Mouse (Mus musculus) erythroblast, embryonic 14.5 days (primary cell): Measurements from ENCODE around the gene Cd248. TPM values are rescaled to one million over a fixed set of nuclear protein-coding genes. Genes with fewer than 3 reads are reported as not detected.

Source experiments
- H3K27me3 ChIP-seq: 2 replicates; pipeline ENCODE4 v1.6.1; 2012; ENCODE audit warnings: inconsistent platforms; ENCODE audit not compliant: control insufficient read depth
- H3K36me3 ChIP-seq: 2 replicates; pipeline ENCODE4 v1.6.1; 2012; ENCODE audit warnings: mild to moderate bottlenecking, inconsistent platforms; ENCODE audit not compliant: control insufficient read depth
- H3K4me1 ChIP-seq: 2 replicates; pipeline ENCODE4 v1.6.1; 2012; ENCODE audit warnings: inconsistent platforms; ENCODE audit not compliant: control insufficient read depth
- H3K4me3 ChIP-seq: replicated peaks from 2 replicates; pipeline ENCODE3; 2012; ENCODE audit warnings: moderate library complexity, mild to moderate bottlenecking, inconsistent platforms
- H3K9me3 ChIP-seq: 2 replicates; pipeline ENCODE4 v1.6.1; 2012; ENCODE audit warnings: low read length, inconsistent platforms, mixed read lengths; ENCODE audit not compliant: control insufficient read depth
- GATA1 ChIP-seq: IDR thresholded peaks from 2 replicates; pipeline ENCODE4 v1.6.1; 2012; ENCODE audit warnings: low read length, inconsistent platforms, mixed read lengths
- TAL1 ChIP-seq: IDR thresholded peaks from 3 replicates; pipeline ENCODE4 v1.6.1; 2012; ENCODE audit warnings: low read length, inconsistent platforms, mixed read lengths
- polyA plus RNA-seq: library from polyadenylated mRNA; stranded (reverse); fragments of >175 nt; gene quantifications from 2 replicates; pipeline ENCODE4 v1.2.3, GENCODE M21; 2012

Gene Cd248
- polyA plus RNA-seq, 1 experiment: 0.11 TPM

- no peak overlapping the region for H3K4me3 ChIP-seq
- peaks cover 35% of the 10 kb centered on the region for H3K27me3 ChIP-seq
- H3K36me3 ChIP-seq: peaks cover 41% of the 10 kb centered on the region
- no peaks in the 10 kb centered on the region for H3K9me3 ChIP-seq
- TF ChIP-seq TAL1: no peak
- no peak; the same call in 1 of the 2 replicates for TF ChIP-seq GATA1
- H3K4me1 ChIP-seq: peaks cover 47% of the 10 kb centered on the region
These were observed 26.4 kb downstream of the Cd248 start for GRCm38 (mm10) chr19:5094243-5094632.

GRCm38 (mm10) chr19:5094746-5095417, 27.0 kb downstream of the Cd248 start:
- Histone ChIP-seq H3K27me3 (peaks cover 35% of the 10 kb centered on the region), H3K36me3 (peaks cover 43% of the 10 kb centered on the region), H3K4me1 (peaks cover 41% of the 10 kb centered on the region), H3K9me3 (no peaks in the 10 kb centered on the region), H3K4me3 (no peak overlapping the region)
- TF ChIP-seq TAL1 (no peak), GATA1 (no peak)

DNA sequence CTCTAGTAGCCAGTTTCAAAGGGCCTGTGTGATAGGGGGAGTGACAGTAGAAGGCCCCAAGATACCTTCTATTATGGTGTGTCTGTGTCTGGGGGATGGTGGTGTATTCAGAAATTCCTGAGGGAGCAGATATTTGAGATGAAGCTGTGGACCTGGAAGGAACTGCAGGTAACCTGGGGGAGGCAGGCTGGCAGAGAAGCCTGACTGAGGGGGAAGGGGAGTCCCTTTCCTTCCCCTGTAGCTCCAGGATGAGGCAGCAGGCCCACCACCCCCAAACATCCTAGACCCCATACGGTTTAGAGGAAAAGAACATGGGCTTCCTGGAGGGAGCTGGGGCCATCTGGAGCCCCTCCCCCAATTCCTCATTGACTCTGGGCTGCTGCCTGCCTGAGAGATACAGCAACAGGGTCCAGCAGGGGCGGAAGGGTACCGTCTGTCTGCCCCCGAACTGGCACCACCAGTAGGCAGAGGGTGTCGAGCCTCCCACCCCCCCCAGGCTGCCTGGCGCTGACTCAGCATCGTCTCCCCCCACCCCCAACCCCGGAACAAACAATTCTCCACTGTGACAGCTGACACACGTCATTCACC, 28.1 kb downstream of the Cd248 start:
- Histone ChIP-seq H3K27me3 (peaks cover 35% of the 10 kb centered on the region), H3K9me3 (no peaks in the 10 kb centered on the region), H3K4me3 (no peak overlapping the region), H3K36me3 (peaks cover 46% of the 10 kb centered on the region), H3K4me1 (peaks cover 41% of the 10 kb centered on the region)
- TF ChIP-seq GATA1: no peak
- no peak for TF ChIP-seq TAL1

GRCm38 (mm10) chr19:5097521-5098362, 29.9 kb downstream of the Cd248 start:
- Histone ChIP-seq H3K4me1 (peaks cover 41% of the 10 kb centered on the region), H3K36me3 (peaks cover 46% of the 10 kb centered on the region), H3K4me3 (peak overlapping the region; percentile 47), H3K27me3 (peaks cover 35% of the 10 kb centered on the region), H3K9me3 (no peaks in the 10 kb centered on the region)
- TF ChIP-seq TAL1: no peak
- TF ChIP-seq GATA1: no peak

GRCm38 (mm10) chr19:5098363-5099143, 30.7 kb downstream of the Cd248 start, which contains the start of gene Cnih2:
TSS of gene Cnih2 (minus strand) at chr19:5098521.
- peaks cover 35% of the 10 kb centered on the region for H3K27me3 ChIP-seq
- TF ChIP-seq TAL1 (no peak), GATA1 (no peak)
- peaks cover 47% of the 10 kb centered on the region for H3K36me3 ChIP-seq
- no peaks in the 10 kb centered on the region for H3K9me3 ChIP-seq
- H3K4me3 ChIP-seq: peak within 1 kb of the TSS; percentile 47
- peaks cover 40% of the 10 kb centered on the region for H3K4me1 ChIP-seq

DNA sequence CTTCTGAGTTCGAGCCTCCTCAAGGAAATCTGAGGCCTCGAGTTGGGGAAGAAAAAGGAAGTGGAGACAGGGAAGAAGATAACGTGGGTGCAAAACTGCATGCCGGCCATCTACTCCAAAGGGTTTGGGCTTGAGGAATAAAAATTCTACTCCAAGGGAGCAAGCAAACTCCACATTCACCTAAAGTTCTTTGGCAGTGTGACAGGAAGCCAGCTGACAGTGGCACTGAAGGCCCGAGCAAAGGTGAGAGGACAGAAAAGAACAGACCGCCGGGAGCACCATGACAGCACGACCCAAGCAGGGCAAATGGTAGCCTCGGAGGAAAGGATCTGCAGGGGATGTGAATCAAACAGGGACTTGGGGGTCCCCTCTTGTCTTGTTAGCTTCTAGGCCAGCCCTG, 38.2 kb downstream of the Cd248 start:
- no peaks in the 10 kb centered on the region for H3K9me3 ChIP-seq
- H3K27me3 ChIP-seq: no peaks in the 10 kb centered on the region
- H3K4me3 ChIP-seq: peak overlapping the region; percentile 65
- H3K4me1 ChIP-seq: peaks cover 52% of the 10 kb centered on the region
- TF ChIP-seq TAL1 (no peak), GATA1 (no peak)
- peaks cover 52% of the 10 kb centered on the region for H3K36me3 ChIP-seq

- no peaks in the 10 kb centered on the region for H3K9me3 ChIP-seq
- H3K4me1 ChIP-seq: peaks cover 52% of the 10 kb centered on the region
- peak within 1 kb of the TSS; percentile 65 for H3K4me3 ChIP-seq
- TF ChIP-seq TAL1: no peak
- no peak for TF ChIP-seq GATA1
- no peaks in the 10 kb centered on the region for H3K27me3 ChIP-seq
- peaks cover 51% of the 10 kb centered on the region for H3K36me3 ChIP-seq
These were observed 38.9 kb downstream of the Cd248 start, which contains the start of gene Rab1b for GRCm38 (mm10) chr19:5106731-5107191. TSS of gene Rab1b (minus strand) at chr19:5107072.

DNA sequence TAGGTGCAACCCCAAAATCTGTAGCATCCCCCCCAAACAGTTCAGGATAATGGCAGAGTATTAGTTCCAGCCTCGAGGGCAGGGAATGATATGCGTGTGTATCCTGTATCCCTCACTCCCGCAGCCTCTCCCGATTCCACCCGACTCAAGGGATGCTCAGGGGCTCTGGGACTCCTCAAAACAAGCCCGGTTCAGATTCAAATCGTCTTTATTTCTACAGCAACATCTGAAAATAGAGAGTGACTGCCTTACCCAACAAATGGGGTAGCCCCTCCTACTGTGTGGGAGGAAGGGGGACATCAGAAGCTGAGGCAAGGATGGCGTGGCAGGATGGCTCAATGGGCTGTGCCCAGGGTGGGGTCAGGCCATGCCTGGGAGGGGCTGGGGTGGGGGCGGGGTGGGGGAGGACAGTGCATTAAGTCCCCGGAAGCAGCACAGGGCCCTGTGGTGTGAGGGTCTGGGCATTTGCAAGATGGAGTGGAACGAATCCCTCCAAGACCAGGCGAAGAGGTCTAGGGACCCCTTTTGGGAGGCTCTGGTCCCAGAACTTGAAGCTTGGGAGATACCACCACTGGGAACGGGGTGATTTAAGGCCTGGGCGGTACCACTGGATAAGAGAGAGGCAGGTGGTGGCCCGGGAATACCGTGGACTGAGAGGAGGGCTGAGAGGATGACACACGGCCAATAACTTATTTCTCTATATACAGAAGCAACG, 39.8 kb downstream of the Cd248 start:
- H3K4me1 ChIP-seq: peaks cover 52% of the 10 kb centered on the region
- no peaks in the 10 kb centered on the region for H3K27me3 ChIP-seq
- H3K9me3 ChIP-seq: no peaks in the 10 kb centered on the region
- H3K36me3 ChIP-seq: peaks cover 45% of the 10 kb centered on the region
- TF ChIP-seq TAL1 (no peak), GATA1 (no peak)
- peak overlapping the region; percentile 65 for H3K4me3 ChIP-seq
